Mouse (Mus musculus): ENCODE results near the gene Speer4f1. TPM values are rescaled to one million over a fixed set of nuclear protein-coding genes. Genes with fewer than 3 reads are reported as not detected.

Gene Speer4f1
- polyA plus RNA-seq, 1 experiment from 2014 or later = not detected

GRCm38 (mm10) chr5:17499873-17500329 is 24.0 kb downstream of the Speer4f1 start:
- Histone ChIP-seq H3K36me3 (no peaks in the 10 kb centered on the region), H3K27me3 (ENCODE audit: low read depth, poor library complexity, severe bottlenecking) (no peaks in the 10 kb centered on the region), H3K4me1 (no peaks in the 10 kb centered on the region), H3K9me3 (replicated peaks) (no peaks in the 10 kb centered on the region), H3K4me3 (no peak overlapping the region), H3K27ac (no peak overlapping the region)
- WGBS = 100% methylated on average over 1 of the region's 1 CpGs
- no peak for DNase-seq (ENCODE audit: low spot score)

GRCm38 (mm10) chr5:17500866-17501265 is 25.0 kb downstream of the Speer4f1 start:
- H3K27me3 ChIP-seq (ENCODE audit: low read depth, poor library complexity, severe bottlenecking) = no peaks in the 10 kb centered on the region
- DNase-seq (ENCODE audit: low spot score) = no peak
- no peak overlapping the region for H3K4me3 ChIP-seq
- WGBS = 70% methylated on average over 1 of the region's 1 CpGs
- no peaks in the 10 kb centered on the region for H3K9me3 ChIP-seq (replicated peaks)
- no peaks in the 10 kb centered on the region for H3K36me3 ChIP-seq
- no peaks in the 10 kb centered on the region for H3K4me1 ChIP-seq
- no peak overlapping the region for H3K27ac ChIP-seq

- H3K27ac ChIP-seq = no peak overlapping the region
- no peak for DNase-seq (ENCODE audit: low spot score)
- no peak overlapping the region for H3K4me3 ChIP-seq
- no peaks in the 10 kb centered on the region for H3K36me3 ChIP-seq
- no peaks in the 10 kb centered on the region for H3K27me3 ChIP-seq (ENCODE audit: low read depth, poor library complexity, severe bottlenecking)
- H3K4me1 ChIP-seq = no peaks in the 10 kb centered on the region
- H3K9me3 ChIP-seq (replicated peaks) = no peaks in the 10 kb centered on the region
These were observed 29.6 kb downstream of the Speer4f1 start for GRCm38 (mm10) chr5:17505540-17505939.

- WGBS = 79% methylated on average over 3 of the region's 3 CpGs
- Histone ChIP-seq H3K27me3 (ENCODE audit: low read depth, poor library complexity, severe bottlenecking) (no peaks in the 10 kb centered on the region), H3K4me1 (no peaks in the 10 kb centered on the region), H3K27ac (no peak overlapping the region), H3K4me3 (no peak overlapping the region), H3K36me3 (no peaks in the 10 kb centered on the region), H3K9me3 (replicated peaks) (no peaks in the 10 kb centered on the region)
- no peak for DNase-seq (ENCODE audit: low spot score)
These were observed 32.1 kb downstream of the Speer4f1 start for GRCm38 (mm10) chr5:17508038-17508437.

Other genes with a start within 250 kb of the Speer4f1 start
- gene Speer4f2, start 102.9 kb upstream of the Speer4f1 start, polyA plus RNA-seq (2016; fragmentation: Nextera tagmentation; extraction: Ambion mirVana) = not detected in 2 replicates
- gene Sema3c, start 98.2 kb downstream of the Speer4f1 start, polyA plus RNA-seq (2016; fragmentation: Nextera tagmentation; extraction: Ambion mirVana) = 6.7 and 10.2 TPM in 2 replicates